Mouse (Mus musculus): ENCODE results near the gene Trim10. TPM values are rescaled to one million over a fixed set of nuclear protein-coding genes. Genes with fewer than 3 reads are reported as not detected.
"Not testable (repeated sequence)": the region's sequence is repeated elsewhere in the genome, so short reads cannot be mapped to it uniquely, and the experiment has no call there.

Trim10 gene
- total RNA-seq, 2 experiments from 2014 or later, result 1.7 TPM; not detected in 1

GRCm38 (mm10) chr17:36858181-36858580 lies 11.2 kb upstream of the Trim10 start:
- no peak for DNase-seq

GRCm38 (mm10) chr17:36861680-36862079 lies 7.7 kb upstream of the Trim10 start:
- DNase-seq, result no peak

- no peak for DNase-seq
These were observed 2.5 kb upstream of the Trim10 start, which contains the start of gene Trim15 for GRCm38 (mm10) chr17:36866719-36867527. Gene Trim15 (minus strand): TSS chr17:36867210.

GRCm38 (mm10) chr17:36868836-36869235 lies 538 bp upstream of the Trim10 start:
- DNase-seq, result no peak

- peak; percentile 46 for DNase-seq
These were observed 809 bp downstream of the Trim10 start for GRCm38 (mm10) chr17:36869955-36870810.

GRCm38 (mm10) chr17:36874636-36875035 lies 5.3 kb downstream of the Trim10 start:
- DNase-seq, result no peak

- no peak for DNase-seq
These were observed 14.0 kb downstream of the Trim10 start for GRCm38 (mm10) chr17:36883350-36883749.

GRCm38 (mm10) chr17:36885132-36885790 lies 15.9 kb downstream of the Trim10 start:
- no peak for DNase-seq

GRCm38 (mm10) chr17:36890073-36890903 lies 20.9 kb downstream of the Trim10 start, which contains the start of gene Trim40:
Gene Trim40 (minus strand): TSS chr17:36890123.
- no peak for DNase-seq

GRCm38 (mm10) chr17:36891496-36891895 lies 22.1 kb downstream of the Trim10 start:
- not testable (repeated sequence) for DNase-seq

GRCm38 (mm10) chr17:36892362-36892761 lies 23.0 kb downstream of the Trim10 start:
- DNase-seq, result peak; percentile 24

GRCm38 (mm10) chr17:36893387-36893786 lies 24.0 kb downstream of the Trim10 start:
- DNase-seq, result no peak

- peak; percentile 13 for DNase-seq
These were observed 27.2 kb downstream of the Trim10 start for GRCm38 (mm10) chr17:36896583-36896982.

- no peak for DNase-seq
These were observed 27.7 kb downstream of the Trim10 start for GRCm38 (mm10) chr17:36897065-36897464.

- DNase-seq, result no peak
These were observed 28.3 kb downstream of the Trim10 start, which contains the start of gene Trim31 for GRCm38 (mm10) chr17:36897552-36898205. Gene Trim31 (plus strand): TSS chr17:36898118.

- no peak for DNase-seq
These were observed 30.0 kb downstream of the Trim10 start for GRCm38 (mm10) chr17:36899376-36899775.

- no peak for DNase-seq
These were observed 30.6 kb downstream of the Trim10 start for GRCm38 (mm10) chr17:36900001-36900400.

GRCm38 (mm10) chr17:36900691-36901090 lies 31.3 kb downstream of the Trim10 start:
- DNase-seq, result no peak

- DNase-seq, result no peak
These were observed 34.3 kb downstream of the Trim10 start for GRCm38 (mm10) chr17:36903651-36904050.

- no peak for DNase-seq
These were observed 38.9 kb downstream of the Trim10 start for GRCm38 (mm10) chr17:36908235-36908634.

- DNase-seq, result no peak
These were observed 40.4 kb downstream of the Trim10 start for GRCm38 (mm10) chr17:36909802-36910201.
